Mouse (Mus musculus) CD4-positive helper T cell, adult 2 months (primary cell): Measurements from ENCODE around the gene Oxct1.

Experiments
- DNase-seq: peaks from one replicate; pipeline ENCODE4 v3.0.0-alpha.2; 2012; ENCODE audit warnings: low read depth, missing footprints, low spot score

Oxct1 gene

DNA sequence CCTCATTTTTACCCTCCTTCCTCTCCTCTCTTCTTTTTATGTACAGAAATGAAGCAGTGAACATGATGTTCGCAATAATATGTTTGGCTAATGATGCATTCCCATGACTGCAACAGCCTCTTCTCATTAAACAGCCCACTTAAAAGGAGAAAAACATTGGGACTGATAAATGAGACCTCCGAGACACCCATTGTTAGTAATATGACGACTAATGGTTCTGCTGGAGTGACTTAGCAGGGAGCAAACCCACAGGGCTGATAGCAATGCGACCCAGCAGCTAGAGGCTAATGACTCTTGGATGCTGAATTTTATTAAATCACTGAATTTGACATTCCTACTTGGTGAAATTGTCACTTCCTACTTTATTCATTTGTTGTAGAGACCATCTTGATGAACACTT, 79.3 kb downstream of the Oxct1 start:
- no peak for DNase-seq

DNA sequence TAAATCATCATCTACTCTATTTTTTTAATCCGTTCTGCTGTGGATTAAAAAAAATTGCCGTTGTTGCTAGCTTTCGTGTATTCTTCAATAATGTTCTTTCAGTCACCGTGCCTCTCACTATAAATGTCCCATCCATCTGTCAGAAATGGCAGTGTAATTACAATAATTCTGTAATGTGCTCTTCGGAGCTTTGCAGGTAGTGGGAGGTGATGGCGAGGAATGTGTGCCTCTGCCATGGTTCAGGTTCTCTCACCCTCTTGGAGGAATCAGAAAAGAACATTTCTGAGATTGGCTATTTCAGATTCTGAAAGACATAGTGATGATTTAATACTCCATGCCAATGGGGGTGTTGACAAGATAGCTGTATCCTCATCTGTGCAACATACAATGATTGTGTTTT, 93.8 kb downstream of the Oxct1 start:
- DNase-seq, result no peak

DNA sequence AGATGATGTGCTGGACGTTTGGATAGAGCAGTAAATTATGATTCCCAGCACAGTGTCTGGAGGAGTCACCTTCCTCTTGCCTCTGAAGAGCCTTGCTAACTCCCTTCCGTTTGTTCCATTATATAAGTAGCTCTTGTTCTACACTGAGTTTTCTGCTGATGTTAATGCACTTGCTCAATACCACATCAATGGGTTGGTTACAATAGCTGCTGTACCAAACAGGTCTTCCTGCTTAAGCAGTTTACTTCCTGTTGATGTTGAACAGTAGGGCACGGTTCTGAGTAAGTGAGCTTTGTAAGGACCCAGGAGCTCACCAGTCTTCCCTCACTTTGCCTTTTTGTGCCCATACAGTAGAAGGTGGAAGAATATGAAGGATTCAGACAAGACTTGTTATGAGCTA, 98.5 kb downstream of the Oxct1 start:
- peak; percentile 73 for DNase-seq

DNA sequence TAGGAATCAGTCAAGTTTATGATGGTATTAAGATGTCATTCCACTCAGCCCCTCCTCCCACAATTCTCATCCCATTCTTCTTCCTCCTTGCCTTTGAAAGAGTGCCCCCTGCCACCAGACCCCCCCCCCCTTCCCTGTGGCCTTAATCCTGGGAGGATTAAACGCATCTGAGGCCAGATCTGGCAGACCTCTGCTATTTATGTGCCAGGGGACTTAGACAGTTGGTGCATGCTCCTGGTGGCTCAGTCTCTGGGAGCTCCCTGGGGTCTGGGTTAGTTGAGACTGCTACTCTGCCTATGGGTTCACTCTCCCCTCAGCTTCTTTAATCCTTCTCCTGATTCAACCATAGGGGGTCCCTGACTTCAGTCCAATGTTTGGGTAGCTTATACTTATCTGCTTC, 112.3 kb downstream of the Oxct1 start:
- no peak for DNase-seq

DNA sequence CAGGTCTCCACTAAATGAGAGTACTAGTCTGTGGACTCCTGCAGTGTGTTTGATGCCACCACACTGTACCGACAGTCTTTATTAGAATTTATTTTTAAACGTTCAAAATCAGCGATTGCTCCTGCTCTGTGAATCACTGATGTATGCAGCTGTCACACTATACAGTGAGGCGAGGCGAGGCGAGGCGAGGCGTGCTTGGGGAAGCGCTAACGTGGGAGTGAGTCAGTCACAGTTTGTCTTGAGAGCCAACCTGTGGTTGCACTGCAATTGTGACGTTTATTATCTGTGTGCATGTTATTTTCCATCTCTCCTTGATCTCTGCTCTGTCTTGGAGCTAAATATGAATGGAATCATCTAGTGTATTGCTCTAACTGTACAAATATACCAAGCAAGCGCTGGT, 113.3 kb downstream of the Oxct1 start:
- no peak for DNase-seq

DNA sequence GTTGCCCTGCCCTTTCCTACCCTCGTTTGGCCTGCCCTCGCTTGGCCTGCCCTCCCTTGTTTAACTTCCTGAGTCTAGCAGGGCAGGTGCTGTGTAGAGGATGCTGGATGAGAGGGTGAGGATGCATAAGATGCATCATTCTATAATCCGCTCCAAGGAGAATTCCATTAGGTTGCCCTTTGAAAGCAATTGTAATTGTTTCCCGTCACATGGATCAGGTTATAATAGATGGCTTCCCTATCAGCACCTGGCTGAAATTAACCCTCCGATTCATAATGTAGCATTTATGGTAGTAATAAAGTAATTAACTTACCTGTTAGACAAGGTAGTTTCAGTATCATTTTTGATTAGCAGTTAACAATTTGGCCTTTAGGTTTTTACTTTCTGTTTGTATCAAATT, 119.2 kb downstream of the Oxct1 start:
- no peak for DNase-seq

DNA sequence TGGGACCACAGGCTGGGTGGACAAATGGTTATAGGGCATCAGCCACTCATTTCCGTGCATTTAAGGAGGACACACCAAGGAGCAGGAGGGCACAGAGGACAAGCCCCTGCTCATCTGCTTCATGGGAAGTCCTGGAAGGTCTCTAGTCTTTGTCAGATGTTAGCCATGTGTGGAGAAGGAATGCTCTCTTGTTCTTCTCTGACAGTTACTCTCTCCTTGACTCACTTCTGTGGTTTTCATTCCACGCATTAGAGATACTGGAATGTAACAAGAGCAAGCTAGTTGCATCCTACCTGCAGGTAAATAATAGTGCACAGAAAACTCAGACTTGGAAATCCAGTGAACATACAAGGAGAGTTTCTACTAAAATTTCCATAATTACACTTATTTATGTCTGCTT, 121.5 kb downstream of the Oxct1 start:
- no peak for DNase-seq

DNA sequence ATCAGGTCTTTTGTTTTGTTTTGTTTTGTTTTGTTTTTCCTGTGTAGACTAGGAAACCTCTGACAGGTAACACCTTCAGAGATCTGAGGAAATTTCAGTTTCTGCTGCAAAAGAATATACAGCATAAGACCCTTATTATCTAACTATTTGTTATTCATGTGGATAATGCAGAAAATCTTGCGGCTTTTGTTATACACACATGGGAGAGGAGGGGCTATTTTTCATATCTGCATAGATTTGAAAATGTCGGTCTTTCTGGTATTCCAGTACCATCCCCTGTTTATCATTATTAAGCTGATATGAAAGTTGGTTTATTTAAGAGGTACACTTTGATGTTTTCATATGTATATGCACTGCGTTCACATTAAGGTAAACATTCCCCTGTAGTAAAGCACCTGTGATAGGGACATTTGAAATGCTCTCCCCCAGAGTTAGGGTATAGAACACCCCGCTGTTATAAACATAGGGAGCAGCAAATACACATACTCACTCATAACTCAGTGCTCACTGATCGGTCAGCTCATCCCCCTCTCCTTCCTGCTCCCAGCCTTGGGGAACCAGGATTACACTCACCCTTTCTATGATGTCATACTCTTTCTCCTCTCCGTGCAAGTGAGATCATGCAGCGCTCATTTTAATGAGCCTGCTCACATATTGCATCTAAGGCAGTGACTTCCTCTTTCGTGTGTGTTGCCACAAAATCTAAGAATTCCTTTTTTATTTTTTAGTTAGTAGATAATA, 122.6 kb downstream of the Oxct1 start:
- no peak for DNase-seq

DNA sequence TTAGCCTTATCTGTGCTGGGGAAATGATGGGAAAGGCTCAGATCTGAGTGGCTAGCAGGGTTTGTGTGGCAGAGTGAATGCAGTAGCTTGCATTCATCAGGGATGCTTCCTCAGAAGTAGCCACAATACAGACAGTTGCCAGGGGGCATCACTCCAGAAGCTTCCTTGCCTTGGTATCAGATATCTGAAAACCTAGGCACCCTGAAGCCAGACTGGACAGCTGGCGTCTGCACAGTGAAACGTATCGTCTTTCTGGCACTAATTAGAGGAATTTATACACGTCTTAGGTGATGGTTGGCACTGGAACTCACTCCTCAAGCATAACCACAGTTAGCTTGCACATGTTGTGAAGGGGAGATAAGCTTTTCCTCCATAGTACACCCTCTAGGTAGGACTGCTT, 128.5 kb downstream of the Oxct1 start:
- DNase-seq, result no peak

DNA sequence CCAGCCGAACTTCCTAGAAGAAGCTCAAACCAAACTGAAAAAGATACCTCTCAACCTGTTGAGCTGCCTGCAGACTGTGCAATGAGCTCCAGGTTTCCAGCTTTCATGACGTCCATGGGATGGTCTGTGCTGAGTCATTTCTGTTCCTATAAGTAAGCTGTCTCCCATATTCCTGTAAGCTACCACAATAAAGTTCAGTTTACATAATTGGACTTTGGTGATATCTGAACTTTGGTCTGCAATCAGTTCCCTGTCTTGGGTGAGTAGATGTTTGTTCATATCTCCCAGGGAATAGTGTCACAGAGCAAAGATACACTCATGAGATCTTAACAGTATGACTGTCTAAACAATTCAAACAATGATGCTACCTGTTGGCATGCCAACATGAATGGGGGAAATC, 141.8 kb downstream of the Oxct1 start:
- DNase-seq, result no peak

DNA sequence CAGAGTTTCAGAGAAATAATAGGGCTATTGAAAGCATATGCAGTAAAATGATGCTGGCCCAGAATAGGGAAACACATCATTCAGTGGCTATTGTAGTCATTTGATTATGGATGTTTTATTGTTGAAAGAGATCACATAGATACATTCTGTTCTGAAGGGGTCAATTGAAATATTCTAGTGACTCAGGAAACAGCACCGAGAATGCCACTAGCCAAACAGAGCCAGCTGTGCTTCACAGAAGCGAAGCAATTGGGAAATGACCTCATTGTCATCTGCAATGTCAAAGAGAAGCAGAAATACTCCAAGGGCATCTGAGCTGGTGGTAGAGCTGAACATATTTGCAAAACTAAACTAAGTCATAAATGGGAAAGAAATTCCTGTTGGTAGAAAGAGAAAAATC, 145.4 kb downstream of the Oxct1 start:
- DNase-seq, result no peak

DNA sequence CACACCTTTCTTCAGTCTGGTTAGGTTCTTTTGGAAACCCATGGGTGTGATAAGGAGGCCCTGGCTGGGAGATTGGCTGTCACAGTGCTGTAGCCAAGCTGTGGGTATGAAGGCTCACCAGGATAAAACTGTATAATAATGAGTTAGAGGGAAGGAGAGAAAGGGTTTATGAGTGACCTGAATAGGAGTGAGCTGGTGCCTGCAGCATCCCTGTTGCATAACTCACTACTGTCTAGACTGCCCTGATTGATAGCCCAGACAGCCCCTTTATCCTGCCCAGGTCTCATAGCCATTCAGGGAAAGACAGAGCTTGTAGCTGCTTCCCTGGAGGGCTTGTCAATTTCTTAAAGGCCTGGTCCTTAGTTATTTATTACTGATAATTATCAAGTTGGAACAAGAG, 171.7 kb downstream of the Oxct1 start:
- DNase-seq, result no peak
